Mouse (Mus musculus) liver, embryonic 13.5 days (tissue): ENCODE data around the gene Snx1. TPM values are rescaled to one million over a fixed set of nuclear protein-coding genes. Genes with fewer than 3 reads are reported as not detected.

Experiments used
- ATAC-seq: fragments of 200-750 bp; cut with Nextera tagmentation; 2 replicates; pipeline ENCODE4 v1.8.0; 2017; ENCODE audit warnings: low read depth, mild to moderate bottlenecking, moderate number of reproducible peaks, moderate library complexity
- DNase-seq: peaks from one replicate; pipeline ENCODE4 v3.0.0; 2022
- H3K27ac ChIP-seq: fragments of 300-500 bp; sonication (generic); 2 replicates; pipeline ENCODE4 v1.5.1; 2015; ENCODE audit warnings: moderate library complexity, mild to moderate bottlenecking, inconsistent platforms
- H3K27me3 ChIP-seq: fragments of 300-500 bp; sonication (generic); 2 replicates; pipeline ENCODE4 v1.6.1; 2015; ENCODE audit warnings: mild to moderate bottlenecking, inconsistent platforms
- H3K36me3 ChIP-seq: fragments of 300-500 bp; sonication (generic); 2 replicates; pipeline ENCODE4 v1.6.1; 2015; ENCODE audit warnings: mild to moderate bottlenecking, inconsistent platforms
- H3K4me1 ChIP-seq: fragments of 300-500 bp; sonication (generic); replicated peaks from 2 replicates; pipeline ENCODE4 v1.6.1; 2015; ENCODE audit warnings: inconsistent platforms
- H3K4me2 ChIP-seq: fragments of 300-500 bp; sonication (generic); 2 replicates; pipeline ENCODE4 v1.6.1; 2015; ENCODE audit warnings: inconsistent platforms, mild to moderate bottlenecking, moderate library complexity
- H3K4me3 ChIP-seq: fragments of 300-500 bp; sonication (generic); replicated peaks from 2 replicates; pipeline ENCODE4 v1.5.1; 2015; ENCODE audit warnings: mild to moderate bottlenecking, inconsistent platforms
- H3K9ac ChIP-seq: fragments of 300-500 bp; sonication (generic); 2 replicates; pipeline ENCODE4 v1.6.1; 2015; ENCODE audit warnings: mild to moderate bottlenecking, inconsistent platforms
- H3K9me3 ChIP-seq: fragments of 300-500 bp; sonication (generic); replicated peaks from 2 replicates; pipeline ENCODE4 v1.6.1; 2016; ENCODE audit warnings: inconsistent platforms
- WGBS: fragments of 180-500 bp; shearing (Covaris S2); methylation state at CpG from one replicate; pipeline ENCODE4 v1.1.7; 2015; ENCODE audit not compliant: insufficient replicate concordance; 5-methylcytosine and 5-hydroxymethylcytosine counted together
- polyA plus RNA-seq: library from polyadenylated mRNA; unstranded; fragments of >200 nt; fragmentation: Nextera tagmentation; extraction: Ambion mirVana; gene quantifications from 2 replicates; pipeline ENCODE4 v1.2.1, GENCODE M21; 2015

Gene Snx1
- polyA plus RNA-seq, 1 experiment from 2014 or later: 79.7 TPM

- DNase-seq (no peak), ATAC-seq (no peak)
- WGBS: 77% methylated on average over 8 of the region's 8 CpGs
- Histone ChIP-seq H3K36me3 (peaks cover 64% of the 10 kb centered on the region), H3K4me1 (peaks cover 24% of the 10 kb centered on the region), H3K9me3 (no peaks in the 10 kb centered on the region), H3K4me3 (no peak overlapping the region), H3K9ac (no peak overlapping the region), H3K27me3 (no peaks in the 10 kb centered on the region), H3K27ac (peak overlapping the region; percentile 5; the same call in 1 of the 2 replicates), H3K4me2 (no peak overlapping the region)
Measured at GRCm38 (mm10) chr9:66110611-66111379, 15.6 kb downstream of the Snx1 start.

GRCm38 (mm10) chr9:66110126-66110525, 16.3 kb downstream of the Snx1 start:
- 53% methylated on average over 8 of the region's 8 CpGs for WGBS
- Histone ChIP-seq H3K27ac (peak overlapping the region; percentile 5; the same call in 1 of the 2 replicates), H3K27me3 (no peaks in the 10 kb centered on the region), H3K36me3 (peaks cover 65% of the 10 kb centered on the region), H3K4me3 (no peak overlapping the region), H3K4me2 (no peak overlapping the region), H3K4me1 (peaks cover 28% of the 10 kb centered on the region), H3K9me3 (no peaks in the 10 kb centered on the region), H3K9ac (no peak overlapping the region)
- ATAC-seq (no peak), DNase-seq (no peak)

GRCm38 (mm10) chr9:66109574-66109973, 16.8 kb downstream of the Snx1 start:
- Histone ChIP-seq H3K4me1 (peaks cover 28% of the 10 kb centered on the region), H3K4me2 (no peak overlapping the region), H3K27ac (no peak overlapping the region), H3K36me3 (peaks cover 65% of the 10 kb centered on the region), H3K4me3 (no peak overlapping the region), H3K9me3 (no peaks in the 10 kb centered on the region), H3K9ac (no peak overlapping the region), H3K27me3 (no peaks in the 10 kb centered on the region)
- no peak for ATAC-seq
- no peak for DNase-seq
- WGBS: 95% methylated on average over 1 of the region's 1 CpGs

- no peaks in the 10 kb centered on the region for H3K27me3 ChIP-seq
- no peak overlapping the region for H3K4me2 ChIP-seq
- DNase-seq (no peak), ATAC-seq (no peak)
- H3K9me3 ChIP-seq: no peaks in the 10 kb centered on the region
- H3K36me3 ChIP-seq: peaks cover 86% of the 10 kb centered on the region
- H3K27ac ChIP-seq: peak overlapping the region; percentile 65
- WGBS: 91% methylated on average over 8 of the region's 8 CpGs
- no peak overlapping the region for H3K4me3 ChIP-seq
- peaks cover 26% of the 10 kb centered on the region for H3K4me1 ChIP-seq
- no peak overlapping the region for H3K9ac ChIP-seq
Measured at GRCm38 (mm10) chr9:66105168-66105567, 21.2 kb downstream of the Snx1 start.

GRCm38 (mm10) chr9:66104601-66105000, 21.8 kb downstream of the Snx1 start:
- Histone ChIP-seq H3K27ac (peak overlapping the region; percentile 65; the same call in 1 of the 2 replicates), H3K9me3 (no peaks in the 10 kb centered on the region), H3K4me2 (no peak overlapping the region), H3K27me3 (no peaks in the 10 kb centered on the region), H3K4me1 (peaks cover 23% of the 10 kb centered on the region), H3K9ac (no peak overlapping the region), H3K4me3 (no peak overlapping the region), H3K36me3 (peaks cover 90% of the 10 kb centered on the region)
- DNase-seq: no peak
- 86% methylated on average over 4 of the region's 4 CpGs for WGBS
- peak; percentile 68; the same call in 1 of the 2 replicates for ATAC-seq

- peaks cover 86% of the 10 kb centered on the region for H3K36me3 ChIP-seq
- DNase-seq (no peak), ATAC-seq (no peak)
- no peaks in the 10 kb centered on the region for H3K9me3 ChIP-seq
- H3K9ac ChIP-seq: no peak overlapping the region
- no peak overlapping the region for H3K4me3 ChIP-seq
- no peak overlapping the region for H3K27ac ChIP-seq
- no peak overlapping the region for H3K4me2 ChIP-seq
- WGBS: 84% methylated on average over 6 of the region's 6 CpGs
- H3K27me3 ChIP-seq: no peaks in the 10 kb centered on the region
- H3K4me1 ChIP-seq: peaks cover 23% of the 10 kb centered on the region
Measured at GRCm38 (mm10) chr9:66102668-66103067, 23.7 kb downstream of the Snx1 start.

GRCm38 (mm10) chr9:66101577-66101976, 24.8 kb downstream of the Snx1 start:
- Histone ChIP-seq H3K9me3 (no peaks in the 10 kb centered on the region), H3K27me3 (no peaks in the 10 kb centered on the region), H3K4me2 (no peak overlapping the region), H3K4me1 (peaks cover 23% of the 10 kb centered on the region), H3K36me3 (peaks cover 87% of the 10 kb centered on the region), H3K27ac (no peak overlapping the region), H3K9ac (no peak overlapping the region), H3K4me3 (no peak overlapping the region)
- ATAC-seq (no peak), DNase-seq (no peak)
- WGBS: 86% methylated on average over 8 of the region's 8 CpGs

GRCm38 (mm10) chr9:66092664-66093063, 33.7 kb downstream of the Snx1 start:
- Histone ChIP-seq H3K4me2 (no peak overlapping the region), H3K27ac (peak overlapping the region; percentile 6; the same call in 1 of the 2 replicates), H3K9me3 (no peaks in the 10 kb centered on the region), H3K9ac (0 out of 2 replicates have a peak overlapping the region, but pooled peaks have one; percentile 4), H3K36me3 (peaks cover 96% of the 10 kb centered on the region), H3K4me3 (no peak overlapping the region), H3K4me1 (peaks cover 21% of the 10 kb centered on the region), H3K27me3 (no peaks in the 10 kb centered on the region)
- no peak for DNase-seq
- 83% methylated on average over 2 of the region's 2 CpGs for WGBS
- 0 out of 2 replicates have a peak, but pooled peaks have one; percentile 40 for ATAC-seq

GRCm38 (mm10) chr9:66091327-66092231, 34.8 kb downstream of the Snx1 start:
- H3K36me3 ChIP-seq: peaks cover 95% of the 10 kb centered on the region
- no peak overlapping the region for H3K4me2 ChIP-seq
- DNase-seq (no peak), ATAC-seq (no peak)
- H3K9ac ChIP-seq: no peak overlapping the region
- no peaks in the 10 kb centered on the region for H3K9me3 ChIP-seq
- H3K27me3 ChIP-seq: no peaks in the 10 kb centered on the region
- no peak overlapping the region for H3K4me3 ChIP-seq
- H3K27ac ChIP-seq: peak overlapping the region; percentile 6
- WGBS: 81% methylated on average over 6 of the region's 6 CpGs
- H3K4me1 ChIP-seq: peaks cover 21% of the 10 kb centered on the region

GRCm38 (mm10) chr9:66090593-66091244, 35.7 kb downstream of the Snx1 start:
- Histone ChIP-seq H3K27ac (0 out of 2 replicates have a peak overlapping the region, but pooled peaks have one; percentile 6), H3K4me3 (no peak overlapping the region), H3K9ac (no peak overlapping the region; the same call in none of the 2 replicates), H3K27me3 (no peaks in the 10 kb centered on the region), H3K4me1 (peaks cover 21% of the 10 kb centered on the region), H3K9me3 (no peaks in the 10 kb centered on the region), H3K4me2 (no peak overlapping the region), H3K36me3 (peaks cover 93% of the 10 kb centered on the region)
- DNase-seq (no peak), ATAC-seq (no peak)
- WGBS: 91% methylated on average over 13 of the region's 13 CpGs

- WGBS: 45% methylated on average over 4 of the region's 4 CpGs
- peak; percentile 43; the same call in 1 of the 2 replicates for ATAC-seq
- DNase-seq: peak; percentile 54
- no peak overlapping the region for H3K9ac ChIP-seq
- no peak overlapping the region for H3K27ac ChIP-seq
- H3K4me1 ChIP-seq: peaks cover 20% of the 10 kb centered on the region
- H3K4me3 ChIP-seq: no peak overlapping the region
- H3K36me3 ChIP-seq: peaks cover 71% of the 10 kb centered on the region
- H3K4me2 ChIP-seq: no peak overlapping the region
- no peaks in the 10 kb centered on the region for H3K9me3 ChIP-seq
- no peaks in the 10 kb centered on the region for H3K27me3 ChIP-seq
Measured at GRCm38 (mm10) chr9:66088411-66088810, 38.0 kb downstream of the Snx1 start.
